Mouse (Mus musculus) right cerebral cortex, postnatal 4 days (tissue): ENCODE measurements at regions not wholly inside any gene's neighbourhood (a gene's known extent, or its start where the extent isn't known, plus 50 kb on each side); places are given as distances from the start of the nearest gene placed in this dataset.

Experiments
- DNase-seq: peaks from one replicate; pipeline ENCODE4 v3.0.0-alpha.2; 2022

GRCm38 (mm10) chr6:31221490-31221889 lies 177.0 kb upstream of the Mkln1 start:
- DNase-seq, result no peak

GRCm38 (mm10) chr6:31222024-31222579 lies 176.4 kb upstream of the Mkln1 start:
- DNase-seq, result no peak

- DNase-seq, result no peak
These were observed 171.1 kb upstream of the Mkln1 start for GRCm38 (mm10) chr6:31227406-31227805.

- DNase-seq, result no peak
These were observed 170.5 kb upstream of the Mkln1 start for GRCm38 (mm10) chr6:31228061-31228460.

- no peak for DNase-seq
These were observed 166.7 kb upstream of the Mkln1 start for GRCm38 (mm10) chr6:31231821-31232220.

- no peak for DNase-seq
These were observed 165.1 kb upstream of the Mkln1 start for GRCm38 (mm10) chr6:31233252-31233993.

- no peak for DNase-seq
These were observed 158.5 kb upstream of the Mkln1 start for GRCm38 (mm10) chr6:31240051-31240450.

- DNase-seq, result no peak
These were observed 148.0 kb upstream of the Mkln1 start for GRCm38 (mm10) chr6:31250526-31250925.

GRCm38 (mm10) chr6:31253251-31253935 lies 145.1 kb upstream of the Mkln1 start:
- DNase-seq, result no peak

GRCm38 (mm10) chr6:31260645-31261345 lies 137.7 kb upstream of the Mkln1 start:
- DNase-seq, result no peak

GRCm38 (mm10) chr6:31261797-31262540 lies 136.6 kb upstream of the Mkln1 start:
- DNase-seq, result no peak

- DNase-seq, result no peak
These were observed 135.9 kb upstream of the Mkln1 start for GRCm38 (mm10) chr6:31262651-31263050.

GRCm38 (mm10) chr6:31263821-31264220 lies 134.7 kb upstream of the Mkln1 start:
- DNase-seq, result no peak

- DNase-seq, result no peak
These were observed 132.0 kb upstream of the Mkln1 start for GRCm38 (mm10) chr6:31266441-31267040.

- DNase-seq, result no peak
These were observed 130.5 kb upstream of the Mkln1 start for GRCm38 (mm10) chr6:31268057-31268456.

- DNase-seq, result no peak
These were observed 124.7 kb upstream of the Mkln1 start for GRCm38 (mm10) chr6:31273816-31274215.

- DNase-seq, result no peak
These were observed 124.3 kb upstream of the Mkln1 start for GRCm38 (mm10) chr6:31274236-31274635.

GRCm38 (mm10) chr6:31277792-31278191 lies 120.7 kb upstream of the Mkln1 start:
- no peak for DNase-seq

- DNase-seq, result no peak
These were observed 114.6 kb upstream of the Mkln1 start for GRCm38 (mm10) chr6:31283973-31284372.

GRCm38 (mm10) chr6:31284390-31284789 lies 114.1 kb upstream of the Mkln1 start:
- no peak for DNase-seq

- no peak for DNase-seq
These were observed 113.5 kb upstream of the Mkln1 start for GRCm38 (mm10) chr6:31285064-31285463.

- no peak for DNase-seq
These were observed 112.4 kb upstream of the Mkln1 start for GRCm38 (mm10) chr6:31285981-31286737.
